Mouse (Mus musculus): ENCODE measurements around the gene Tmco3. TPM values are rescaled to one million over a fixed set of nuclear protein-coding genes. Genes with fewer than 3 reads are reported as not detected.

The Tmco3 gene
- total RNA-seq (2014; rRNA removed) (30.9 and 31.3 TPM in 2 replicates), polyA plus RNA-seq (2015; fragmentation: Nextera tagmentation; extraction: Ambion mirVana) (31.8 and 33.5 TPM in 2 replicates)

- peaks cover 8% of the 10 kb centered on the region; the same call in 1 of the 2 replicates for H3K36me3 ChIP-seq (ENCODE audit: insufficient read depth, low read length)
- peak; percentile 99 for DNase-seq (ENCODE audit: low spot score)
- under 1% methylated on average over 75 of the region's 79 CpGs for WGBS
- H3K27me3 ChIP-seq (ENCODE audit: insufficient read depth, low read length) = no peaks in the 10 kb centered on the region
- peak within 1 kb of the TSS; percentile 74 for H3K9ac ChIP-seq (replicated peaks; ENCODE audit: low read length)
- H3K27ac ChIP-seq = peak within 1 kb of the TSS; percentile 92
- peak within 1 kb of the TSS; percentile 97 for H3K4me2 ChIP-seq (ENCODE audit: low read depth, low read length)
- TF ChIP-seq CTCF (IDR thresholded peaks at IDR 0.05; ENCODE audit: low read depth) = no peak
- H3K4me1 ChIP-seq (ENCODE audit: insufficient read depth, low read length) = peaks cover 15% of the 10 kb centered on the region
- ATAC-seq = peak; percentile 94
- H3K9me3 ChIP-seq (ENCODE audit: low read length) = no peaks in the 10 kb centered on the region
- H3K4me3 ChIP-seq (ENCODE audit: low read length) = peak within 1 kb of the TSS; percentile 72
Observed at GRCm38 (mm10) chr8:13287692-13288623, at the start of gene Tmco3, which contains the start of gene Dcun1d2. TSS of gene Tmco3 (plus strand) at chr8:13288190. TSS of gene Dcun1d2 (minus strand) at chr8:13288131.

- DNase-seq (ENCODE audit: low spot score) (no peak), ATAC-seq (no peak)
- no peaks in the 10 kb centered on the region for H3K4me1 ChIP-seq (ENCODE audit: insufficient read depth, low read length)
- no peak overlapping the region for H3K4me3 ChIP-seq (ENCODE audit: low read length)
- no peaks in the 10 kb centered on the region for H3K27me3 ChIP-seq (ENCODE audit: insufficient read depth, low read length)
- no peak overlapping the region for H3K27ac ChIP-seq
- no peak overlapping the region for H3K9ac ChIP-seq (replicated peaks; ENCODE audit: low read length)
- no peak overlapping the region for H3K4me2 ChIP-seq (ENCODE audit: low read depth, low read length)
- no peaks in the 10 kb centered on the region for H3K9me3 ChIP-seq (ENCODE audit: low read length)
- no peak for TF ChIP-seq CTCF (IDR thresholded peaks at IDR 0.05; ENCODE audit: low read depth)
- WGBS = 91% methylated on average over 9 of the region's 9 CpGs
- H3K36me3 ChIP-seq (ENCODE audit: insufficient read depth, low read length) = no peaks in the 10 kb centered on the region
Observed at GRCm38 (mm10) chr8:13240055-13240454, 47.9 kb upstream of the Tmco3 start.

GRCm38 (mm10) chr8:13240691-13241090 lies 47.3 kb upstream of the Tmco3 start:
- H3K36me3 ChIP-seq (ENCODE audit: insufficient read depth, low read length) = no peaks in the 10 kb centered on the region
- no peak overlapping the region for H3K4me2 ChIP-seq (ENCODE audit: low read depth, low read length)
- no peak overlapping the region for H3K27ac ChIP-seq
- WGBS = 70% methylated on average over 7 of the region's 7 CpGs
- H3K9ac ChIP-seq (replicated peaks; ENCODE audit: low read length) = no peak overlapping the region
- no peak for ATAC-seq
- H3K4me3 ChIP-seq (ENCODE audit: low read length) = no peak overlapping the region
- no peaks in the 10 kb centered on the region for H3K27me3 ChIP-seq (ENCODE audit: insufficient read depth, low read length)
- TF ChIP-seq CTCF (IDR thresholded peaks at IDR 0.05; ENCODE audit: low read depth) = no peak
- DNase-seq (ENCODE audit: low spot score) = no peak
- no peaks in the 10 kb centered on the region for H3K9me3 ChIP-seq (ENCODE audit: low read length)
- H3K4me1 ChIP-seq (ENCODE audit: insufficient read depth, low read length) = no peaks in the 10 kb centered on the region

GRCm38 (mm10) chr8:13242985-13243870 lies 44.8 kb upstream of the Tmco3 start:
- Histone ChIP-seq H3K27me3 (ENCODE audit: insufficient read depth, low read length) (no peaks in the 10 kb centered on the region), H3K4me3 (ENCODE audit: low read length) (no peak overlapping the region), H3K9me3 (ENCODE audit: low read length) (no peaks in the 10 kb centered on the region), H3K27ac (no peak overlapping the region), H3K36me3 (ENCODE audit: insufficient read depth, low read length) (no peaks in the 10 kb centered on the region), H3K9ac (replicated peaks; ENCODE audit: low read length) (no peak overlapping the region), H3K4me2 (ENCODE audit: low read depth, low read length) (no peak overlapping the region), H3K4me1 (ENCODE audit: insufficient read depth, low read length) (no peaks in the 10 kb centered on the region)
- no peak for TF ChIP-seq CTCF (IDR thresholded peaks at IDR 0.05; ENCODE audit: low read depth)
- ATAC-seq (no peak), DNase-seq (ENCODE audit: low spot score) (no peak)
- WGBS = 77% methylated on average over 10 of the region's 10 CpGs

GRCm38 (mm10) chr8:13244343-13244880 lies 43.6 kb upstream of the Tmco3 start:
- ATAC-seq (no peak), DNase-seq (ENCODE audit: low spot score) (no peak)
- H3K4me1 ChIP-seq (ENCODE audit: insufficient read depth, low read length) = no peaks in the 10 kb centered on the region
- no peak overlapping the region for H3K27ac ChIP-seq
- TF ChIP-seq CTCF (IDR thresholded peaks at IDR 0.05; ENCODE audit: low read depth) = no peak
- H3K4me2 ChIP-seq (ENCODE audit: low read depth, low read length) = no peak overlapping the region
- no peaks in the 10 kb centered on the region for H3K27me3 ChIP-seq (ENCODE audit: insufficient read depth, low read length)
- no peak overlapping the region for H3K9ac ChIP-seq (replicated peaks; ENCODE audit: low read length)
- H3K36me3 ChIP-seq (ENCODE audit: insufficient read depth, low read length) = no peaks in the 10 kb centered on the region
- no peak overlapping the region for H3K4me3 ChIP-seq (ENCODE audit: low read length)
- WGBS = 88% methylated on average over 11 of the region's 11 CpGs
- H3K9me3 ChIP-seq (ENCODE audit: low read length) = no peaks in the 10 kb centered on the region

GRCm38 (mm10) chr8:13252837-13253236 lies 35.2 kb upstream of the Tmco3 start:
- Histone ChIP-seq H3K36me3 (ENCODE audit: insufficient read depth, low read length) (peaks cover 22% of the 10 kb centered on the region; the same call in 1 of the 2 replicates), H3K4me2 (ENCODE audit: low read depth, low read length) (no peak overlapping the region), H3K27me3 (ENCODE audit: insufficient read depth, low read length) (no peaks in the 10 kb centered on the region), H3K27ac (no peak overlapping the region), H3K9ac (replicated peaks; ENCODE audit: low read length) (no peak overlapping the region), H3K9me3 (ENCODE audit: low read length) (no peaks in the 10 kb centered on the region), H3K4me3 (ENCODE audit: low read length) (no peak overlapping the region), H3K4me1 (ENCODE audit: insufficient read depth, low read length) (0 out of 2 replicates have a peak, but pooled peaks cover 3% of the 10 kb centered on the region)
- DNase-seq (ENCODE audit: low spot score) (no peak), ATAC-seq (no peak)
- WGBS = 90% methylated on average over 13 of the region's 13 CpGs
- no peak for TF ChIP-seq CTCF (IDR thresholded peaks at IDR 0.05; ENCODE audit: low read depth)

Data from hindbrain, postnatal 0 days (tissue).